Mouse (Mus musculus) retina, postnatal 1 day (tissue): Measurements from ENCODE around the gene Endou.
A peak's percentile ranks its signal among the peaks of the same experiment; 100 is the strongest.

Experiments
- DNase-seq: peaks from one replicate; pipeline ENCODE4 v3.0.0-alpha.2; 2012

Gene Endou

GRCm38 (mm10) chr15:97752491-97752890, 21.4 kb upstream of the Endou start:
- DNase-seq, result no peak

- DNase-seq, result no peak
Observed at GRCm38 (mm10) chr15:97751676-97752075, 20.5 kb upstream of the Endou start.

- peak; percentile 97 for DNase-seq
Observed at GRCm38 (mm10) chr15:97750697-97751096, 19.6 kb upstream of the Endou start.

- DNase-seq, result no peak
Observed at GRCm38 (mm10) chr15:97749841-97750240, 18.7 kb upstream of the Endou start.

- no peak for DNase-seq
Observed at GRCm38 (mm10) chr15:97749397-97749796, 18.3 kb upstream of the Endou start.

GRCm38 (mm10) chr15:97748964-97749363, 17.8 kb upstream of the Endou start:
- DNase-seq, result no peak

GRCm38 (mm10) chr15:97748309-97748708, 17.2 kb upstream of the Endou start:
- DNase-seq, result no peak

- DNase-seq, result no peak
Observed at GRCm38 (mm10) chr15:97747486-97747885, 16.3 kb upstream of the Endou start.

GRCm38 (mm10) chr15:97746748-97747147, 15.6 kb upstream of the Endou start:
- no peak for DNase-seq

GRCm38 (mm10) chr15:97746278-97746677, 15.1 kb upstream of the Endou start:
- no peak for DNase-seq

GRCm38 (mm10) chr15:97745331-97745730, 14.2 kb upstream of the Endou start:
- DNase-seq, result no peak

GRCm38 (mm10) chr15:97744930-97745329, 13.8 kb upstream of the Endou start:
- DNase-seq, result no peak

GRCm38 (mm10) chr15:97743961-97744525, 12.9 kb upstream of the Endou start:
- DNase-seq, result no peak

- no peak for DNase-seq
Observed at GRCm38 (mm10) chr15:97743210-97743609, 12.1 kb upstream of the Endou start.

- DNase-seq, result no peak
Observed at GRCm38 (mm10) chr15:97742600-97742999, 11.5 kb upstream of the Endou start.

- DNase-seq, result no peak
Observed at GRCm38 (mm10) chr15:97742074-97742473, 10.9 kb upstream of the Endou start.

GRCm38 (mm10) chr15:97741662-97742061, 10.5 kb upstream of the Endou start:
- no peak for DNase-seq

- DNase-seq, result no peak
Observed at GRCm38 (mm10) chr15:97740283-97740732, 9.2 kb upstream of the Endou start.

GRCm38 (mm10) chr15:97738923-97739322, 7.8 kb upstream of the Endou start:
- no peak for DNase-seq

GRCm38 (mm10) chr15:97731988-97732387, 849 bp upstream of the Endou start:
- DNase-seq, result no peak

GRCm38 (mm10) chr15:97730365-97730764, 774 bp downstream of the Endou start:
- DNase-seq, result no peak

- no peak for DNase-seq
Observed at GRCm38 (mm10) chr15:97728804-97729203, 2.3 kb downstream of the Endou start.

GRCm38 (mm10) chr15:97728394-97728793, 2.7 kb downstream of the Endou start:
- no peak for DNase-seq

- DNase-seq, result no peak
Observed at GRCm38 (mm10) chr15:97727520-97727919, 3.6 kb downstream of the Endou start.

GRCm38 (mm10) chr15:97727048-97727447, 4.1 kb downstream of the Endou start:
- no peak for DNase-seq
